Mouse (Mus musculus) liver, adult 2 months (tissue): ENCODE results near the gene Wrnip1. TPM values are rescaled to one million over a fixed set of nuclear protein-coding genes. Genes with fewer than 3 reads are reported as not detected.

ENCODE experiments used
- DNase-seq: peaks from one replicate; pipeline ENCODE4 v3.0.0-alpha.2; 2011; ENCODE audit warnings: low read depth, low spot score; ENCODE audit errors: extremely low read depth
- H3K27ac ChIP-seq: fragments of 200-500 bp; replicated peaks from 2 replicates; pipeline ENCODE4 v1.5.1; 2012; ENCODE audit warnings: low read depth, mild to moderate bottlenecking, control low read depth, inconsistent platforms, low read length; ENCODE audit not compliant: insufficient read depth
- H3K27me3 ChIP-seq: fragments of 200-500 bp; 2 replicates; pipeline ENCODE4 v1.6.1; 2012; ENCODE audit warnings: mild to moderate bottlenecking, moderate library complexity, low read length, inconsistent platforms; ENCODE audit not compliant: control insufficient read depth, insufficient read depth
- H3K36me3 ChIP-seq: fragments of 200-500 bp; 2 replicates; pipeline ENCODE4 v1.6.1; 2012; ENCODE audit warnings: low read length, inconsistent platforms; ENCODE audit not compliant: control insufficient read depth, insufficient read depth
- H3K4me1 ChIP-seq: fragments of 200-500 bp; 2 replicates; pipeline ENCODE4 v1.6.1; 2011; ENCODE audit warnings: low read length; ENCODE audit not compliant: control insufficient read depth, insufficient read depth
- H3K4me3 ChIP-seq: fragments of 200-500 bp; 2 replicates; pipeline ENCODE4 v1.5.1; 2011; ENCODE audit warnings: low read depth, mild to moderate bottlenecking, control low read depth, low read length, moderate library complexity; ENCODE audit not compliant: insufficient read depth
- H3K79me2 ChIP-seq: fragments of 200-500 bp; 2 replicates; pipeline ENCODE4 v1.6.1; 2012; ENCODE audit warnings: inconsistent platforms, mild to moderate bottlenecking, low read length, moderate library complexity; ENCODE audit not compliant: control insufficient read depth, insufficient read depth
- H3K9ac ChIP-seq: fragments of 200-500 bp; 2 replicates; pipeline ENCODE4 v1.6.1; 2012; ENCODE audit warnings: low read depth, mild to moderate bottlenecking, control low read depth, inconsistent platforms, low read length
- CTCF ChIP-seq: fragments of 200-500 bp; IDR thresholded peaks from 2 replicates; pipeline ENCODE4 v1.5.1; 2011; ENCODE audit warnings: low read depth, low read length, control low read depth
- POLR2A ChIP-seq: fragments of 200-500 bp; IDR thresholded peaks from 2 replicates; pipeline ENCODE4 v1.6.1; 2011; ENCODE audit warnings: low read length, control low read depth; ENCODE audit not compliant: insufficient read depth; ENCODE audit errors: extremely low read depth
- WGBS: fragments of 180-500 bp; shearing (Covaris S2); methylation state at CpG from one replicate; pipeline ENCODE4 v1.1.7; 2018; 5-methylcytosine and 5-hydroxymethylcytosine counted together
- polyA plus RNA-seq: library from polyadenylated mRNA; depleted of rRNA; stranded (reverse); fragments of >200 nt; gene quantifications from 2 replicates; pipeline ENCODE4 v1.2.3, GENCODE M21; 2012; rRNA removed
- total RNA-seq: library from RNA; depleted of rRNA; stranded (reverse); fragments of >200 nt; gene quantifications from 2 replicates; pipeline ENCODE4 v1.2.3, GENCODE M21; 2014; rRNA removed

The Wrnip1 gene
- total RNA-seq, result 33.9 and 43.8 TPM in 2 replicates
- 38.7 and 49.8 TPM in 2 replicates for polyA plus RNA-seq

DNA sequence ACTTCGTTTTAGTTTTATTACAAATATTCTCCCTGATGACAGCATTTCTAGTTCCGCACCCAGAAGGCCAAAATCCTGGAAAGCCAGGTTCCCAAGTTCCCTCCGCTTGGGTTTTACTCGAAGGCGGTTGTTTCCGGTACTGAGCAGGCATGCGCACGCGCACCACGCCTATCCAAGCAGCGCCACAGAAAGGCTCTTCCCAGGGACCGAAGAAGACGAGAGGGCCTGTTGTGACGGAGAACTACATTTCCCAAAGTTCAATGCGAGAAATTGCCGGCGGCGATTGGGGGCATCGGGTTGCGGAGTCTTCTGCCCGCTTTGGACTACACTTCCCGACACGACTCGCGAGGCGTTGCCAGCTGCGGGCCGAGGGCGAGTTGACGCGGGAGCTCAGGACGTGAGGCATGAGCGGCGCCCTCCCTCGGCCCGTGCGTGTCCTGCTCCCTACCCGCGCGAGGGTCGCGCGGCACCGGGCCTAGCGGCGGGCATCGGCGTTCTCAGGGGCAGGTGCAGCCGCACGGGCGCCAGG lies at the start of gene Wrnip1:
Gene Wrnip1 (plus strand): TSS at position 346 of the 529 bp plus-strand sequence.
- H3K27me3 ChIP-seq, result no peaks in the 10 kb centered on the region
- peak within 1 kb of the TSS; percentile 74 for H3K27ac ChIP-seq

DNA sequence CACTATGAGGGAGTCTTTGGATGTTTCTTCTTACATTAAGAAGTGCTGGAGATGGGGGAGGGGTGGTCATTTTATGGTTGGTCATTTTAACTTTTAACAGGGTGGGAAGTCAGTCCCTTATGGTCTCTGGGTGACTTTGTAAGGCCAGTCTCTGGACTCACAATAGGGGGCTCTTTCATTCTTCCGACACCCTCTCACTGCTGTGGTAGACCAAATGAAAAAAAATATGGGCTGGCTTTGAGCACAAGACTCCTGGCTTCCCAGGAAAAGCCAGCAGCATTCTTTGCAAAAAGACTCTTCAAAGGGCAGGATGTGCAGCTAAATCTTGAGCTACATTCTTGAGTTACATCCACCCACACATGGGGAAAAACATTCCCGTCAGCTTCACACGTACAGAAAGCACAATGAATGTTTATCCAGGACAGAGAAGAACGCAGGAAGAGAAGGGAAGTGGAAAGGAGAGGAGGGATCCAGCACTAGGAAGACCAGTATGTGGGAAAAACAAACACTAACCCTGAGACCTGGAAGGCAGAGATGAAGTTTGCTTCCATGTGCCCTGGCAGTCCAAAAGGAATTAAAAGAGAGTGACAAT lies 49.7 kb upstream of the Wrnip1 start:
- no peaks in the 10 kb centered on the region for H3K27me3 ChIP-seq
- DNase-seq, result no peak
- H3K27ac ChIP-seq, result no peak overlapping the region
- no peaks in the 10 kb centered on the region for H3K36me3 ChIP-seq
- no peak overlapping the region for H3K4me3 ChIP-seq
- WGBS, result 45% methylated on average over 4 of the region's 4 CpGs
- no peak overlapping the region for H3K9ac ChIP-seq
- H3K4me1 ChIP-seq, result no peaks in the 10 kb centered on the region
- no peak for TF ChIP-seq POLR2A
- no peak for TF ChIP-seq CTCF
- H3K79me2 ChIP-seq, result no peaks in the 10 kb centered on the region

More for the DNA sequence above, at the start of gene Wrnip1:
- Histone ChIP-seq H3K79me2 (peaks cover 17% of the 10 kb centered on the region), H3K4me1 (peaks cover 7% of the 10 kb centered on the region; the same call in 1 of the 2 replicates), H3K36me3 (peaks cover 8% of the 10 kb centered on the region), H3K4me3 (peak within 1 kb of the TSS; percentile 76), H3K9ac (peak within 1 kb of the TSS; percentile 88)
- WGBS, result under 1% methylated on average over 51 of the region's 51 CpGs
- peak; percentile 27; the same call in 1 of the 2 replicates for TF ChIP-seq CTCF
- TF ChIP-seq POLR2A, result 0 out of 2 replicates have a peak, but pooled peaks have one; percentile 58
- peak; percentile 99 for DNase-seq

DNA sequence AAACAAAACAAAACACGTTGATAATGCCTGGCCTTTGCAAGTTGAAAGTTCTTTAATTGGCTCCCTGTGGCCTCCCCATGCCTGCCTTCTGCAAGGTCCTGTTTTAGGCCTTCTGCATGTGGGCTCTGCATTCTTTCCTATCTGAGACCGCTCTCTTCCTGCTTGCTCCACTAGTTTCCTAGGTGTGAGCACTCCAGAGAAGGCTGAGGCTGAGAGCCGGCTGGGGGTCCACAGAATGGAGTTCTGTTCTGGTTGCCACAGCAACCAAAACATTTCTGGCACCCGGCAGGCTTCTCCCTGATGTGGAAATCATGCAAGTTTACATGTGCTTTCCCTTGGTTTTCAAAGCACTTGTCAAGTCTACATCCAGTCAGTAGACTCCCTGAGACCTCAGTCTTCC lies 42.8 kb upstream of the Wrnip1 start:
- Histone ChIP-seq H3K27ac (no peak overlapping the region), H3K4me3 (no peak overlapping the region), H3K4me1 (peaks cover 3% of the 10 kb centered on the region; the same call in 1 of the 2 replicates), H3K27me3 (no peaks in the 10 kb centered on the region), H3K79me2 (no peaks in the 10 kb centered on the region), H3K36me3 (no peaks in the 10 kb centered on the region), H3K9ac (no peak overlapping the region)
- DNase-seq, result no peak
- TF ChIP-seq CTCF (no peak), POLR2A (no peak)
- 66% methylated on average over 4 of the region's 4 CpGs for WGBS

GRCm38 (mm10) chr13:32760795-32761194 lies 41.0 kb upstream of the Wrnip1 start:
- Histone ChIP-seq H3K36me3 (no peaks in the 10 kb centered on the region), H3K27me3 (no peaks in the 10 kb centered on the region), H3K4me1 (peaks cover 6% of the 10 kb centered on the region; the same call in 1 of the 2 replicates), H3K9ac (no peak overlapping the region), H3K27ac (no peak overlapping the region), H3K4me3 (no peak overlapping the region), H3K79me2 (no peaks in the 10 kb centered on the region)
- TF ChIP-seq CTCF, result no peak
- TF ChIP-seq POLR2A, result no peak
- WGBS, result 89% methylated on average over 2 of the region's 2 CpGs
- DNase-seq, result no peak

DNA sequence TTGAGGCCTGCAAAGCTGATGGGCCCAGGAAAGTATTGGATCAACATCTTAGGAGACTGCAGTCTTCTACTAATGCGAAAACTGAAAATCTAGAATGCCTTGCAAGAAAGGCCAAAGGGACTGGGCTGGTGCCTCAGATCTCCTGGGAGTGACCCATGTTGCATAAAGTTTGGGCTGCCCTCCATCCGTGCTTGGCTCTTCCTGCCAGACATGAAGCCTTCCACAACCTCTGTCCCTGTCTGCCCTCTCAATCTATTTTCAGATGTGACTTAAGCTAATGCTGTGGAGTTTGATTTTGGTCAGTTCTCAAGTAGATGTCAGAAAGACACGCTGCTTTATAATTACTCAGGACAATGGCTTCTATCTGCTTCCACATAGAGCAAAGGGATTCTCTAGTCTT lies 38.7 kb upstream of the Wrnip1 start:
- H3K9ac ChIP-seq, result no peak overlapping the region
- DNase-seq, result peak; percentile 80
- H3K27me3 ChIP-seq, result no peaks in the 10 kb centered on the region
- H3K79me2 ChIP-seq, result no peaks in the 10 kb centered on the region
- no peak for TF ChIP-seq POLR2A
- no peak for TF ChIP-seq CTCF
- no peak overlapping the region for H3K27ac ChIP-seq
- 33% methylated on average over 3 of the region's 3 CpGs for whole genome bisulfite sequencing
- peaks cover 6% of the 10 kb centered on the region; the same call in 1 of the 2 replicates for H3K4me1 ChIP-seq
- H3K4me3 ChIP-seq, result no peak overlapping the region
- no peaks in the 10 kb centered on the region for H3K36me3 ChIP-seq

GRCm38 (mm10) chr13:32764448-32764847 lies 37.4 kb upstream of the Wrnip1 start:
- TF ChIP-seq POLR2A, result no peak
- no peak for TF ChIP-seq CTCF
- Histone ChIP-seq H3K36me3 (no peaks in the 10 kb centered on the region), H3K79me2 (no peaks in the 10 kb centered on the region), H3K4me3 (no peak overlapping the region), H3K27me3 (no peaks in the 10 kb centered on the region), H3K9ac (no peak overlapping the region), H3K27ac (0 out of 2 replicates have a peak overlapping the region, but pooled peaks have one; percentile 29), H3K4me1 (peaks cover 6% of the 10 kb centered on the region; the same call in 1 of the 2 replicates)
- peak; percentile 98 for DNase-seq
- 31% methylated on average over 7 of the region's 7 CpGs for WGBS
